Mouse (Mus musculus) hindbrain, embryonic 10.5 days (tissue): ENCODE measurements around the gene Dleu7. TPM values are rescaled to one million over a fixed set of nuclear protein-coding genes. Genes with fewer than 3 reads are reported as not detected.

ENCODE experiments used
- DNase-seq: peaks from one replicate; pipeline ENCODE4 v3.0.0-alpha.2; 2017; ENCODE audit warnings: low spot score
- H3K27ac ChIP-seq: fragments of 300-500 bp; sonication (generic); 2 replicates; pipeline ENCODE4 v1.5.1; 2016; ENCODE audit warnings: mild to moderate bottlenecking, moderate library complexity
- H3K27me3 ChIP-seq: fragments of 300-500 bp; sonication (generic); 2 replicates; pipeline ENCODE4 v1.6.1; 2016; ENCODE audit warnings: mild to moderate bottlenecking; ENCODE audit not compliant: poor library complexity, insufficient read depth, severe bottlenecking
- H3K36me3 ChIP-seq: fragments of 300-500 bp; sonication (generic); 2 replicates; pipeline ENCODE4 v1.6.1; 2016; ENCODE audit warnings: mild to moderate bottlenecking, moderate library complexity
- H3K4me1 ChIP-seq: fragments of 300-500 bp; sonication (generic); replicated peaks from 2 replicates; pipeline ENCODE4 v1.6.1; 2016; ENCODE audit warnings: mild to moderate bottlenecking
- H3K4me3 ChIP-seq: fragments of 300-500 bp; sonication (generic); 2 replicates; pipeline ENCODE4 v1.5.1; 2016; ENCODE audit warnings: mild to moderate bottlenecking, moderate library complexity
- H3K9me3 ChIP-seq: fragments of 300-500 bp; sonication (generic); 2 replicates; pipeline ENCODE4 v1.6.1; 2016; ENCODE audit warnings: mild to moderate bottlenecking, moderate library complexity
- WGBS: fragments of 180-500 bp; shearing (Covaris S2); methylation state at CpG from one replicate; pipeline ENCODE4 v1.1.7; 2016; 5-methylcytosine and 5-hydroxymethylcytosine counted together
- polyA plus RNA-seq: library from polyadenylated mRNA; unstranded; fragments of >200 nt; fragmentation: Nextera tagmentation; extraction: Ambion mirVana; gene quantifications from 2 replicates; pipeline ENCODE4 v1.2.1, GENCODE M21; 2016

Gene Dleu7
- polyA plus RNA-seq = 1.8 and 1.9 TPM in 2 replicates

GRCm38 (mm10) chr14:62292488-62293339 is at the start of gene Dleu7, which contains the start of gene Rnaseh2b:
Gene Dleu7, minus strand, starts transcription at chr14:62293047.
Gene Rnaseh2b, plus strand, starts transcription at chr14:62292589.
- 1% methylated on average over 60 of the region's 60 CpGs for WGBS
- DNase-seq = peak; percentile 84
- Histone ChIP-seq H3K4me3 (peak within 1 kb of the TSS; percentile 69), H3K27me3 (peaks cover 53% of the 10 kb centered on the region), H3K36me3 (no peaks in the 10 kb centered on the region), H3K9me3 (no peaks in the 10 kb centered on the region), H3K4me1 (peaks cover 15% of the 10 kb centered on the region), H3K27ac (peak within 1 kb of the TSS; percentile 88)

GRCm38 (mm10) chr14:62341887-62342642 is 49.2 kb upstream of the Dleu7 start:
- no peak overlapping the region for H3K4me3 ChIP-seq
- no peak for DNase-seq
- peak overlapping the region; percentile 70 for H3K27ac ChIP-seq
- peaks cover 7% of the 10 kb centered on the region for H3K36me3 ChIP-seq
- WGBS = 83% methylated on average over 8 of the region's 8 CpGs
- H3K9me3 ChIP-seq = no peaks in the 10 kb centered on the region
- peaks cover 8% of the 10 kb centered on the region for H3K4me1 ChIP-seq
- H3K27me3 ChIP-seq = no peaks in the 10 kb centered on the region

GRCm38 (mm10) chr14:62339196-62339595 is 46.3 kb upstream of the Dleu7 start:
- no peak overlapping the region for H3K4me3 ChIP-seq
- H3K27me3 ChIP-seq = no peaks in the 10 kb centered on the region
- no peak for DNase-seq
- peaks cover 15% of the 10 kb centered on the region for H3K4me1 ChIP-seq
- H3K27ac ChIP-seq = no peak overlapping the region
- H3K9me3 ChIP-seq = no peaks in the 10 kb centered on the region
- 86% methylated on average over 1 of the region's 1 CpGs for WGBS
- peaks cover 7% of the 10 kb centered on the region for H3K36me3 ChIP-seq

- Histone ChIP-seq H3K9me3 (no peaks in the 10 kb centered on the region), H3K4me1 (peaks cover 34% of the 10 kb centered on the region)
- DNase-seq = no peak
Measured at GRCm38 (mm10) chr14:62333909-62334687, 41.3 kb upstream of the Dleu7 start.

DNA sequence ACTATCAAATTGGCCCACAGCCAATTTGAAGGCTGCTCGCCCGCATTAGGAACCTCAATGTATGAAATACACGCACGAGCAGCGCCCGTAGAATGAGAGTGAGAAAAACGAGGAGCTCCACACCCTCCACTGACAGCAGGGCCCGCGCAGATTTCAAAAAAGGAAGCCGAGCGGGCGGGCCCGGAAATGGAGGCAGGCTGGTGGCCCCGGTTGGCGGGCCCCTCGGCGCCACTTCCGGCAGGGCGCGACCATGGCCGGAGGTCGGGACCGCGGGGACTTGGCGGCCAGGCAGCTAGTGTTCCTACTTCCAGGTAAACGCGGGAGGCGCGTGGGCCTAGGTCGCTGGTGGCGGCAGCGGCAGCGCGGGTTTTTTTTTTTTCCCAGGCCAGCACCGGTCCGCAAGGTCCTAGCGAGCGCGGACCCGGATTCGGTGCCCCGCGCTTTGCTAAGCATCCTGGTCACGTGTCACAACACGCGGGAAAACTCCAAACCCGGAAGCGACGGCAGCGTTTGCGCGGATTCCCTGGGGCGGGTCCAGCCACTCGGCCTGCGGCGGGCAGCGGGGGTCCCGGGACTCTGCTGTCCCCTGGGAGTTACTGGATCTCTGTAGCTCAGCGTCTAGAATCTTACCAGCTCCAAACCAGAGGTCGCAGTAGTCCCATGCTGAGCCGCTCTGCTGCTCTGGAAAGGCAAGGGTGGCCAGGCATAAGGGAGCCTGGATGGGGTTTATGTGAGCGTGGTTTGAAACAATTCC is 39.2 kb upstream of the Dleu7 start:
- Histone ChIP-seq H3K4me3 (peak overlapping the region; percentile 78), H3K27me3 (no peaks in the 10 kb centered on the region), H3K4me1 (peaks cover 37% of the 10 kb centered on the region), H3K27ac (peak overlapping the region; percentile 96), H3K9me3 (no peaks in the 10 kb centered on the region), H3K36me3 (no peaks in the 10 kb centered on the region)
- under 1% methylated on average over 62 of the region's 62 CpGs for WGBS
- DNase-seq = peak; percentile 88

More at GRCm38 (mm10) chr14:62333909-62334687, 41.3 kb upstream of the Dleu7 start:
- Histone ChIP-seq H3K27ac (no peak overlapping the region), H3K4me3 (no peak overlapping the region), H3K36me3 (peaks cover 3% of the 10 kb centered on the region), H3K27me3 (no peaks in the 10 kb centered on the region)
- 81% methylated on average over 9 of the region's 9 CpGs for WGBS

DNA sequence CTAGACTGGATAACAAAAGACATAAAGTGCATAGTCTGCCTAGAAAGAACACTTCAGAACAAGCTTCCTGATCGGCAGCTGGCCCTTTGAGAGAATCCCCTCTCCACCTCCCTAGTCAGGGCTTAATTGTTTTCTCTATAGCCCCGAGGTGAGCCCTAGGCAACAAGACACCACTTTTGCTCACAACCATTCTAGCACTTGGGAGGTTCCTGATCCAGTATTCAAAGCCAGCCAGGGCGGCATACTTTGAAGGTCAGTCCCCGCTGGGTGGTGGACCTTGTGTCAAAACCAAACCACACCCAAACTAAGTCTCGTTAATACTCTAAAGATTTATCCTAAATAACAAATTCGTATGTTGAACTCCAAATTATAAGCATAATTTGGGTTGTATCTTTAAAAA is 38.6 kb upstream of the Dleu7 start:
- Histone ChIP-seq H3K27me3 (no peaks in the 10 kb centered on the region), H3K4me1 (peaks cover 43% of the 10 kb centered on the region), H3K4me3 (peak overlapping the region; percentile 78), H3K9me3 (no peaks in the 10 kb centered on the region), H3K36me3 (no peaks in the 10 kb centered on the region), H3K27ac (peak overlapping the region; percentile 96)
- peak; percentile 6 for DNase-seq
- 22% methylated on average over 6 of the region's 6 CpGs for WGBS

- Histone ChIP-seq H3K27me3 (no peaks in the 10 kb centered on the region), H3K4me3 (no peak overlapping the region), H3K27ac (no peak overlapping the region), H3K9me3 (no peaks in the 10 kb centered on the region), H3K4me1 (peaks cover 42% of the 10 kb centered on the region), H3K36me3 (no peaks in the 10 kb centered on the region)
- no peak for DNase-seq
- 88% methylated on average over 3 of the region's 3 CpGs for WGBS
Measured at GRCm38 (mm10) chr14:62329631-62330030, 36.8 kb upstream of the Dleu7 start.

DNA sequence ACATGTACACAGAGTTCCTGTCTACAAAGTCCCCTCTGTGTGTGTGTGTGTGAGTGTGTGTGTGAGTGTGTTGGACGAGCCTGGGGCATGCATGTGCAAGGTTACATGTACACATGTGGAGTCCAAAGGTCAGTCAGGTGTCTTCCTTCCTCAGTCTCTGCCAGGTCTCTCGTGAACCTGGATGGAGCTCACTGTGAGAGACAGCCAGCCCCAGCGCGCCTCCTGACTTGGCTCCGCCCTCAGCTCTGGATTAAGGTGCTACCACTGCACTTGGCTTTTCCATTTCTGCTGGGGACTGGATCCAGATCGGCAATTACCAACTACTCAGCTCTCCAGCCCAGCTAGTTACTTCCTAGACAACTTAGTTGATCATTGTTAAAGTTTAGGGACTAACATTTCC is 35.8 kb upstream of the Dleu7 start:
- no peak overlapping the region for H3K27ac ChIP-seq
- H3K27me3 ChIP-seq = no peaks in the 10 kb centered on the region
- H3K4me3 ChIP-seq = no peak overlapping the region
- 48% methylated on average over 6 of the region's 6 CpGs for WGBS
- no peaks in the 10 kb centered on the region for H3K36me3 ChIP-seq
- no peaks in the 10 kb centered on the region for H3K9me3 ChIP-seq
- no peak for DNase-seq
- peaks cover 39% of the 10 kb centered on the region for H3K4me1 ChIP-seq

GRCm38 (mm10) chr14:62327171-62327570 is 34.3 kb upstream of the Dleu7 start:
- H3K4me1 ChIP-seq = peaks cover 27% of the 10 kb centered on the region
- no peaks in the 10 kb centered on the region for H3K27me3 ChIP-seq
- DNase-seq = no peak
- no peak overlapping the region for H3K27ac ChIP-seq
- H3K36me3 ChIP-seq = no peaks in the 10 kb centered on the region
- WGBS = 31% methylated on average over 2 of the region's 2 CpGs
- no peak overlapping the region for H3K4me3 ChIP-seq
- H3K9me3 ChIP-seq = no peaks in the 10 kb centered on the region

DNA sequence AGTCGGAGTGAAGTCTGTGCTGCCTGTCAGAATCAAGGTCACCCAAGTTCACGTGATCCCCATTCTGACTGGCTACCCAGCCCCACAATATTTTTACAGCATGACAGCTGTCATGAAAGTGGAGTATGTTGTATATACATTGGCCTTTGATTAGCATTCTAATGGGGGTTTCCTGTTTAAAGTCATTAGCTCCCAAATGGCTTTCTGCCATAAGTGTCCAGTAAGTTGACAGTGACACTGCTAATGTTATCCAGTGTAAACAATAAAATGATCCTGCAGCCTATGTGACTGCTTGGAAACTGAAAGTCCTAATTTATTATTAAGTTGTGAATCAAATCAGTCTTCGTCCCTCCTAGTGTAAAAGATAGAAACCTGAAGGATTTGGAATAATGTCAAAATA is 33.2 kb upstream of the Dleu7 start:
- 85% methylated on average over 3 of the region's 3 CpGs for WGBS
- no peak for DNase-seq
- Histone ChIP-seq H3K27ac (no peak overlapping the region), H3K27me3 (no peaks in the 10 kb centered on the region), H3K36me3 (no peaks in the 10 kb centered on the region), H3K4me3 (no peak overlapping the region), H3K9me3 (no peaks in the 10 kb centered on the region), H3K4me1 (peaks cover 19% of the 10 kb centered on the region)

- H3K4me1 ChIP-seq = peaks cover 15% of the 10 kb centered on the region
- 88% methylated on average over 5 of the region's 5 CpGs for WGBS
- H3K27ac ChIP-seq = no peak overlapping the region
- no peaks in the 10 kb centered on the region for H3K9me3 ChIP-seq
- no peak for DNase-seq
- H3K27me3 ChIP-seq = no peaks in the 10 kb centered on the region
- H3K4me3 ChIP-seq = no peak overlapping the region
- H3K36me3 ChIP-seq = no peaks in the 10 kb centered on the region
Measured at GRCm38 (mm10) chr14:62324943-62325342, 32.1 kb upstream of the Dleu7 start.

GRCm38 (mm10) chr14:62323457-62323856 is 30.6 kb upstream of the Dleu7 start:
- no peak for DNase-seq
- H3K4me3 ChIP-seq = no peak overlapping the region
- 94% methylated on average over 5 of the region's 5 CpGs for WGBS
- H3K27me3 ChIP-seq = no peaks in the 10 kb centered on the region
- H3K27ac ChIP-seq = no peak overlapping the region
- no peaks in the 10 kb centered on the region for H3K36me3 ChIP-seq
- H3K4me1 ChIP-seq = peaks cover 15% of the 10 kb centered on the region
- no peaks in the 10 kb centered on the region for H3K9me3 ChIP-seq
